Mouse (Mus musculus): Measurements from ENCODE around the gene Prdx5. TPM values are rescaled to one million over a fixed set of nuclear protein-coding genes. Genes with fewer than 3 reads are reported as not detected.

The Prdx5 gene
- total and polyA plus RNA-seq, 2 experiments from 2014 or later, result 182 to 424 TPM

- WGBS, result under 1% methylated on average over 35 of the region's 35 CpGs
- peaks cover 12% of the 10 kb centered on the region; the same call in 1 of the 2 replicates for H3K4me1 ChIP-seq (ENCODE audit: insufficient read depth)
- H3K9ac ChIP-seq, result peak overlapping the region; percentile 62
- H3K4me2 ChIP-seq (ENCODE audit: low read depth), result peak overlapping the region; percentile 92
- no peaks in the 10 kb centered on the region for H3K9me3 ChIP-seq (ENCODE audit: low read length)
- peaks cover 7% of the 10 kb centered on the region; the same call in 1 of the 2 replicates for H3K36me3 ChIP-seq (ENCODE audit: insufficient read depth)
- no peak; the same call in 1 of the 2 replicates for TF ChIP-seq CTCF (IDR thresholded peaks at IDR 0.05; ENCODE audit: low read depth)
- peak overlapping the region; percentile 46 for H3K4me3 ChIP-seq (ENCODE audit: low read depth, low read length)
- no peaks in the 10 kb centered on the region for H3K27me3 ChIP-seq (ENCODE audit: insufficient read depth, low read length)
- DNase-seq (peak; percentile 94), ATAC-seq (peak; percentile 92)
- peak overlapping the region; percentile 79 for H3K27ac ChIP-seq (ENCODE audit: low read depth, low read length)
Observed at GRCm38 (mm10) chr19:6951381-6951968, 41.6 kb upstream of the Prdx5 start.

DNA sequence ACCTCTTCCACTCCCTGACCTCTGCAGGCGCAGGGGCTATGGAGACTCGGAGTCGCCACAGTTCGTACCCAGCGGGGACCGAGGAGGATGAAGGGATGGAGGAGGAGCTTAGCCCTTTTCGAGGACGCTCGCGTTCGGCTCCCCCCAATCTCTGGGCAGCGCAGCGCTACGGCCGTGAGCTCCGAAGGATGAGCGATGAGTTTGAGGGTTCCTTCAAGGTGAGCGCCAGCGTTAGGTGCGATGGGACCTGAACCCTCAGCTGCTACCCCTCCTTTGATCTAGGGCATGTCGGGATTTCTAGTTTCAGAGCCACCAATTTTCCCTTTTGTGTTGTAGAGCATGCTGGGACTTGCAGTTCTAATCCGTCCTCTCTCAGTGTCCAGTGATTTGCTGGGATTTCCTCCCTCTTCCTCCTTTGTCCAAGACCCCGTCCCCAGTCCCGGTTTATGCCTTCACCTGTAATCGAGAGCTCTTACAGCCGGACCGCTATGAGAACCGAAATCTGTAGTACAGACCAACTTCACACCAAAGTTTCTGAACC, 40.8 kb upstream of the Prdx5 start:
- no peak for TF ChIP-seq CTCF (IDR thresholded peaks at IDR 0.05; ENCODE audit: low read depth)
- Histone ChIP-seq H3K9ac (peak overlapping the region; percentile 62), H3K9me3 (ENCODE audit: low read length) (no peaks in the 10 kb centered on the region), H3K36me3 (ENCODE audit: insufficient read depth) (peaks cover 14% of the 10 kb centered on the region; the same call in 1 of the 2 replicates), H3K4me1 (ENCODE audit: insufficient read depth) (peaks cover 12% of the 10 kb centered on the region; the same call in 1 of the 2 replicates), H3K27me3 (ENCODE audit: insufficient read depth, low read length) (no peaks in the 10 kb centered on the region), H3K4me3 (ENCODE audit: low read depth, low read length) (peak overlapping the region; percentile 46), H3K27ac (ENCODE audit: low read depth, low read length) (peak overlapping the region; percentile 79), H3K4me2 (ENCODE audit: low read depth) (peak overlapping the region; percentile 92)
- peak; percentile 60 for ATAC-seq
- DNase-seq, result peak; percentile 78
- 2% methylated on average over 28 of the region's 28 CpGs for WGBS

DNA sequence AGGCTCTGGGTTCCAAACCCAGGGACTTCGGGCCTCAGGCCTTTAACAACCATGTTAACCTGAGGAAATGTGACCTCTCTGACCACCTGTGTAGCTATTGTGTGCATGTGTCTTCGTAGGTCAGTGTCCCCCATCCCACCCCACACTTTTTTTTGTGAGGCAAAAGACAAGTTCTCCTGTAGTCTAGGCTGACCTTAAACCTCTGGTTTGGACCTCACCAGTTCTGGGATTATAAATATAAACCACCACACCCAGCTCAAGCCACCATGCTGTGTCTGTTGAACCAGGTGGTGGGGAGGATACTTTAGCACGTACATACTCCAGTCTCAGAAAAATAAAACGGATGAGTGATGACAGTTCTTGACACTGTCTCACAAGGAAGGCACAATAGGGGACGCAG, 40.0 kb upstream of the Prdx5 start:
- Histone ChIP-seq H3K9me3 (ENCODE audit: low read length) (no peaks in the 10 kb centered on the region), H3K27ac (ENCODE audit: low read depth, low read length) (no peak overlapping the region), H3K27me3 (ENCODE audit: insufficient read depth, low read length) (no peaks in the 10 kb centered on the region), H3K4me1 (ENCODE audit: insufficient read depth) (peaks cover 12% of the 10 kb centered on the region; the same call in 1 of the 2 replicates), H3K4me3 (ENCODE audit: low read depth, low read length) (peak overlapping the region; percentile 46), H3K36me3 (ENCODE audit: insufficient read depth) (peaks cover 14% of the 10 kb centered on the region; the same call in 1 of the 2 replicates), H3K9ac (peak overlapping the region; percentile 62; the same call in 1 of the 2 replicates), H3K4me2 (ENCODE audit: low read depth) (peak overlapping the region; percentile 92)
- ATAC-seq, result no peak
- DNase-seq, result no peak
- 57% methylated on average over 5 of the region's 5 CpGs for WGBS
- TF ChIP-seq CTCF (IDR thresholded peaks at IDR 0.05; ENCODE audit: low read depth), result no peak

- Histone ChIP-seq H3K4me2 (ENCODE audit: low read depth) (no peak overlapping the region), H3K27me3 (ENCODE audit: insufficient read depth, low read length) (no peaks in the 10 kb centered on the region), H3K4me3 (ENCODE audit: low read depth, low read length) (no peak overlapping the region), H3K9ac (no peak overlapping the region), H3K9me3 (ENCODE audit: low read length) (no peaks in the 10 kb centered on the region), H3K4me1 (ENCODE audit: insufficient read depth) (peaks cover 12% of the 10 kb centered on the region; the same call in 1 of the 2 replicates), H3K27ac (ENCODE audit: low read depth, low read length) (no peak overlapping the region), H3K36me3 (ENCODE audit: insufficient read depth) (peaks cover 14% of the 10 kb centered on the region; the same call in 1 of the 2 replicates)
- WGBS, result 94% methylated on average over 5 of the region's 5 CpGs
- TF ChIP-seq CTCF (IDR thresholded peaks at IDR 0.05; ENCODE audit: low read depth), result no peak
- DNase-seq (no peak), ATAC-seq (no peak)
Observed at GRCm38 (mm10) chr19:6949532-6949931, 39.6 kb upstream of the Prdx5 start.

DNA sequence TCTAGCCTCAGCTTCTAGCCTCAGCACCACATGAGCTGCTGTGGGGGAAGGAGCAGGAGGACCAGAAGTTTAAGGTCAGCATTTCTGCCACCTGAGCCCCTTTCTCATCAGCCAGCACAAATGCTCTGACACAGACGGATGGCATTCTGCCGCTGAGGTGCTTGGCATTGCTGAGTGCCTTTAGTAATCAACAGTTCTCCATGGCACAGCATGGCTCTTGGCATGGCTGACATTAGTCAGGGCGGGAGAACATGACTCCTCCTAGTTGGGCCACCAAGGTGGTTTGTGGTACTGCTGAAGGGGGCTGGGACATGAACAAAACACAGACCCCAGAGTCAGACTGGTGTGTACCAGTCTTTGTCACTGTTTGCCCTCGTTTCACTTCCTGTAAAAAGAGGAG, 38.3 kb upstream of the Prdx5 start:
- ATAC-seq, result no peak
- no peak for TF ChIP-seq CTCF (IDR thresholded peaks at IDR 0.05; ENCODE audit: low read depth)
- WGBS, result 75% methylated on average over 4 of the region's 4 CpGs
- Histone ChIP-seq H3K4me2 (ENCODE audit: low read depth) (no peak overlapping the region), H3K4me3 (ENCODE audit: low read depth, low read length) (no peak overlapping the region), H3K36me3 (ENCODE audit: insufficient read depth) (peaks cover 14% of the 10 kb centered on the region; the same call in 1 of the 2 replicates), H3K9ac (no peak overlapping the region), H3K27ac (ENCODE audit: low read depth, low read length) (no peak overlapping the region), H3K9me3 (ENCODE audit: low read length) (no peaks in the 10 kb centered on the region), H3K27me3 (ENCODE audit: insufficient read depth, low read length) (no peaks in the 10 kb centered on the region), H3K4me1 (ENCODE audit: insufficient read depth) (peaks cover 12% of the 10 kb centered on the region)
- DNase-seq, result no peak

GRCm38 (mm10) chr19:6947742-6948141, 37.8 kb upstream of the Prdx5 start:
- Histone ChIP-seq H3K4me2 (ENCODE audit: low read depth) (no peak overlapping the region), H3K9ac (no peak overlapping the region), H3K9me3 (ENCODE audit: low read length) (no peaks in the 10 kb centered on the region), H3K4me1 (ENCODE audit: insufficient read depth) (peaks cover 11% of the 10 kb centered on the region), H3K4me3 (ENCODE audit: low read depth, low read length) (no peak overlapping the region), H3K36me3 (ENCODE audit: insufficient read depth) (peaks cover 14% of the 10 kb centered on the region; the same call in 1 of the 2 replicates), H3K27ac (ENCODE audit: low read depth, low read length) (no peak overlapping the region), H3K27me3 (ENCODE audit: insufficient read depth, low read length) (no peaks in the 10 kb centered on the region)
- no peak for ATAC-seq
- 54% methylated on average over 4 of the region's 4 CpGs for WGBS
- TF ChIP-seq CTCF (IDR thresholded peaks at IDR 0.05; ENCODE audit: low read depth), result no peak
- DNase-seq, result no peak

GRCm38 (mm10) chr19:6943709-6944108, 33.8 kb upstream of the Prdx5 start:
- no peak for DNase-seq
- TF ChIP-seq CTCF (IDR thresholded peaks at IDR 0.05; ENCODE audit: low read depth), result no peak

More at GRCm38 (mm10) chr19:6943709-6944108, 33.8 kb upstream of the Prdx5 start:
- Histone ChIP-seq H3K9ac (no peak overlapping the region), H3K4me3 (ENCODE audit: low read depth, low read length) (no peak overlapping the region), H3K27me3 (ENCODE audit: insufficient read depth, low read length) (no peaks in the 10 kb centered on the region), H3K36me3 (ENCODE audit: insufficient read depth) (peaks cover 14% of the 10 kb centered on the region), H3K4me2 (ENCODE audit: low read depth) (no peak overlapping the region), H3K9me3 (ENCODE audit: low read length) (no peaks in the 10 kb centered on the region), H3K4me1 (ENCODE audit: insufficient read depth) (peaks cover 20% of the 10 kb centered on the region), H3K27ac (ENCODE audit: low read depth, low read length) (no peak overlapping the region)
- ATAC-seq, result no peak
- WGBS, result 91% methylated on average over 6 of the region's 6 CpGs
